Mouse (Mus musculus) kidney, embryonic 14.5 days (tissue): ENCODE data around the gene Aste1. TPM values are rescaled to one million over a fixed set of nuclear protein-coding genes. Genes with fewer than 3 reads are reported as not detected.
A peak's percentile ranks its signal among the peaks of the same experiment; 100 is the strongest.

Experiments used
- ATAC-seq: fragments of 200-750 bp; cut with Nextera tagmentation; 2 replicates; pipeline ENCODE4 v1.8.0; 2017; ENCODE audit warnings: moderate number of reproducible peaks, mild to moderate bottlenecking, moderate TSS enrichment, moderate library complexity; ENCODE audit not compliant: low FRiP score, low TSS enrichment
- H3K27ac ChIP-seq: fragments of 300-500 bp; sonication (generic); 2 replicates; pipeline ENCODE4 v1.5.1; 2014; ENCODE audit warnings: low read depth, mild to moderate bottlenecking, low read length, moderate library complexity, mixed read lengths
- H3K27me3 ChIP-seq: fragments of 300-500 bp; sonication (generic); 2 replicates; pipeline ENCODE4 v1.6.1; 2014; ENCODE audit warnings: mild to moderate bottlenecking, low read length; ENCODE audit not compliant: control insufficient read depth, insufficient read depth
- H3K36me3 ChIP-seq: fragments of 300-500 bp; sonication (generic); 2 replicates; pipeline ENCODE4 v1.6.1; 2014; ENCODE audit warnings: low read length, mixed read lengths; ENCODE audit not compliant: control insufficient read depth, insufficient read depth
- H3K4me1 ChIP-seq: fragments of 300-500 bp; sonication (generic); 2 replicates; pipeline ENCODE4 v1.6.1; 2014; ENCODE audit warnings: low read length, mixed read lengths; ENCODE audit not compliant: control insufficient read depth, insufficient read depth
- H3K4me2 ChIP-seq: fragments of 300-500 bp; sonication (generic); replicated peaks from 2 replicates; pipeline ENCODE4 v1.6.1; 2014; ENCODE audit warnings: low read depth, mild to moderate bottlenecking, low read length
- H3K4me3 ChIP-seq: fragments of 300-500 bp; sonication (generic); 2 replicates; pipeline ENCODE4 v1.5.1; 2014; ENCODE audit warnings: mild to moderate bottlenecking, low read length
- H3K9ac ChIP-seq: fragments of 300-500 bp; sonication (generic); 2 replicates; pipeline ENCODE4 v1.6.1; 2014; ENCODE audit warnings: low read depth, mild to moderate bottlenecking, low read length, moderate library complexity
- H3K9me3 ChIP-seq: fragments of 300-500 bp; sonication (generic); 2 replicates; pipeline ENCODE4 v1.6.1; 2016; ENCODE audit warnings: low read length; ENCODE audit not compliant: control insufficient read depth
- WGBS: fragments of 180-500 bp; shearing (Covaris S2); extraction: QIAGEN DNeasy Blood & Tissue Kit; methylation state at CpG from one replicate; pipeline ENCODE4 v1.1.7; 2014; 5-methylcytosine and 5-hydroxymethylcytosine counted together
- polyA plus RNA-seq: library from polyadenylated mRNA; unstranded; fragments of >200 nt; fragmentation: Nextera tagmentation; extraction: Ambion mirVana; gene quantifications from 2 replicates; pipeline ENCODE4 v1.2.1, GENCODE M21; 2014

The Aste1 gene
- polyA plus RNA-seq, 1 experiment from 2014 or later = 17.8 TPM

DNA sequence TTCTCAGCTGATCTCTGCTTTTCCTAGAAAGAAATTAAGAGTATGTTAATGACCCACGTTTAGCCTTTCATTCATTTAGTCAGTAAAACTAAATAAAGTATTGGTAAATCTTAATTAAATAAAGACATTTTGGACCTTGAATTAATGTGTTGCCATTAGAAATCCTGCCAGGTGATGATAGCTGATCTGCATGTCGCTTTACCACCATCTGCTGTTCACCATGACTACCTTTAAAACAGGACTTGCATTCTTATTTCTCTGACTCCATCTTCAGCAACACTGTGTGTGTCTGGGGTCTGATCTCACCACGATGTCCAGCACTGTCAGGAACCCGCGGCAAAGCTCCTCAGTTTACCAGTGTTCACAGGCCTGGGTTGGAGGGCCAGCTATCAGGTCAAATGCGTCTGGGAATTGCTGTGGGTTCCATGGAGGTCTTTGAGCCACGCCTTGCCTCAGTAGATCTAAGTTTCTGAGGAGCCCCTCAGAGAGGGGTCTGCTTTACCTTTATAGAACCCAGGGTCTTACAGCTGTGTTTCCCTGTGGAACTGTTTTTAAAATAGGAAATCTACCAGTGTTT lies 18.1 kb upstream of the Aste1 start:
- Histone ChIP-seq H3K36me3 (no peaks in the 10 kb centered on the region), H3K27ac (no peak overlapping the region), H3K9me3 (no peaks in the 10 kb centered on the region), H3K27me3 (no peaks in the 10 kb centered on the region), H3K9ac (no peak overlapping the region), H3K4me2 (no peak overlapping the region), H3K4me3 (no peak overlapping the region), H3K4me1 (no peaks in the 10 kb centered on the region)
- ATAC-seq = no peak
- WGBS = 75% methylated on average over 7 of the region's 7 CpGs

DNA sequence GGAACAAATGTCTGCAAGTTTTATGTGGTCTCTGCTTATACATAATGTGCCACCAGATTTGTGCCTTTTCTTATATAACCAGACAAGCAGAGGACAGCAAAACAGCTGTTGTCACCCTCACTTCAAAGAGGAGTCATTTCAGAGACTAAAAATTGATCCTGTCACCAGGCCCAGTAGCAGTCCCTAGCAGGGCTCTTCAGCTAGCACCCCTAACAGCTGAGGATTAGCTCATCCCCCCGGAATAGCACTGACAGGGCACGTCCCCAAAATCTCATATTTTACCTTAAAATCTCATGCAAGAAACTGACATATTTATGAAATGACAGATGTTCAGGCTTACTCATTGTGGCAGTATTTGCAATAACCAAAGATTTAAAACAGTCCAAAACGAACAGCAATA lies 17.6 kb upstream of the Aste1 start:
- Histone ChIP-seq H3K9ac (no peak overlapping the region), H3K27me3 (no peaks in the 10 kb centered on the region), H3K9me3 (no peaks in the 10 kb centered on the region), H3K4me2 (no peak overlapping the region), H3K27ac (no peak overlapping the region), H3K4me3 (no peak overlapping the region), H3K4me1 (no peaks in the 10 kb centered on the region), H3K36me3 (no peaks in the 10 kb centered on the region)
- no peak for ATAC-seq
- 81% methylated on average over 3 of the region's 3 CpGs for WGBS

DNA sequence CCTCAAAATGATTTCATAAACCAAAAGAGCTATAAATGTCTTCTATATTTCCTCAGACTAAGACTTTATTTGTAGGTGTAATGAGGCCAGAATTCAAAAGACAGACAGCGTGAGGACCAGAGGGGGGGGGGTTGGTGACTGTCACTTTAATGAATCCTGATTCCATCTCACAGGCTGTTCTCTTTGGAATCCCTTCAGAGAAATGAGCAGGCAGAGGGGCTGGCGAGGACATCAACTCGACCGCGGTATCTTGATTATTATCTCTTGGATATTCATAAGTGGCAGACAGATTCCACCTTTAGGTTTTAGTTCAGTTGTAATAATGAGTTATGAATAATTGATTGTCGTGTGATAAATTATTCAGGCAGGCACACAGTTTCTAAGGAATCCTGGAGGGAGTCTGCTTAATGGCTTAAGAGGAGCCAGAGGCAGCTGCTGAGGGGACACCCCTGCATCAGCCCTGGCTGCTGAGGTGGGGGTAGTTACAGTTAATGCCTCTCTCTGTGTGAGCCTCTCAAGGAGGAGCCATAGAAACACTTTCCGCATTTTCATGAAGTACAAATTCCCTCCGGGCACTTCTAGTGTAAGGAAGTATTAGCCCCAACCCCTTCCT lies 15.6 kb upstream of the Aste1 start:
- no peak for ATAC-seq
- Histone ChIP-seq H3K27ac (no peak overlapping the region), H3K4me2 (no peak overlapping the region), H3K27me3 (no peaks in the 10 kb centered on the region), H3K36me3 (no peaks in the 10 kb centered on the region), H3K4me1 (no peaks in the 10 kb centered on the region), H3K9me3 (no peaks in the 10 kb centered on the region), H3K9ac (no peak overlapping the region), H3K4me3 (no peak overlapping the region)
- 81% methylated on average over 8 of the region's 8 CpGs for WGBS

- no peak for ATAC-seq
- no peak overlapping the region for H3K9ac ChIP-seq
- H3K27me3 ChIP-seq = 0 out of 2 replicates have a peak, but pooled peaks cover 3% of the 10 kb centered on the region
- no peaks in the 10 kb centered on the region for H3K36me3 ChIP-seq
- H3K4me3 ChIP-seq = no peak overlapping the region
- no peak overlapping the region for H3K4me2 ChIP-seq
- no peak overlapping the region for H3K27ac ChIP-seq
- 81% methylated on average over 5 of the region's 5 CpGs for WGBS
- H3K4me1 ChIP-seq = no peaks in the 10 kb centered on the region
- H3K9me3 ChIP-seq = no peaks in the 10 kb centered on the region
Measured at GRCm38 (mm10) chr9:105387403-105387802, 7.8 kb upstream of the Aste1 start.

DNA sequence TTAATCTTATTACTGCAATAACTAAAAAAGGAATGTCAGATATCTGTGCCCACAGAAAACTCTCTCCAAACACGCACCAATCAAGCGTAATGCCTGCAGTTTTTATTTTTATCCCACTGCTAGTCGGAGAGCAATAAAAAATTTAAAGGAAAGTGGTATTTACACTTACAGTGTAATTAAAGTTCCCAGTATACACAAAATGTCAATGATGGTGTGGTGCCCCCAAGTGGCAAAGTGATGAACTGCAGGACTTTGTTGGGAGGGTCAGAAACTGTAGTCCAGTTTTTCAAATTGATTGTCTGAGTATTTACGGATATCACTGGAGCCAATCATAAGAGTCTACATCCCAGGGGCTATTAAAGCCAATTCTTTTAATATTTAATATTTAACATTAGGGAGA lies 5.9 kb upstream of the Aste1 start:
- H3K4me3 ChIP-seq = no peak overlapping the region
- no peak overlapping the region for H3K4me2 ChIP-seq
- H3K9me3 ChIP-seq = no peaks in the 10 kb centered on the region
- 0 out of 2 replicates have a peak, but pooled peaks cover 3% of the 10 kb centered on the region for H3K27me3 ChIP-seq
- 23% methylated on average over 4 of the region's 4 CpGs for WGBS
- no peak for ATAC-seq
- H3K9ac ChIP-seq = no peak overlapping the region
- H3K27ac ChIP-seq = no peak overlapping the region
- no peaks in the 10 kb centered on the region for H3K4me1 ChIP-seq
- H3K36me3 ChIP-seq = no peaks in the 10 kb centered on the region

- 58% methylated on average over 5 of the region's 5 CpGs for WGBS
- Histone ChIP-seq H3K4me1 (no peaks in the 10 kb centered on the region), H3K9me3 (no peaks in the 10 kb centered on the region), H3K4me2 (no peak overlapping the region), H3K27me3 (no peaks in the 10 kb centered on the region), H3K9ac (no peak overlapping the region), H3K36me3 (no peaks in the 10 kb centered on the region), H3K27ac (no peak overlapping the region), H3K4me3 (no peak overlapping the region)
- ATAC-seq = no peak
Measured at GRCm38 (mm10) chr9:105390616-105391015, 4.6 kb upstream of the Aste1 start.

- WGBS = 14% methylated on average over 11 of the region's 11 CpGs
- Histone ChIP-seq H3K4me2 (peak overlapping the region; percentile 71), H3K9me3 (no peaks in the 10 kb centered on the region), H3K27me3 (no peaks in the 10 kb centered on the region), H3K27ac (no peak overlapping the region), H3K9ac (peak overlapping the region; percentile 76; the same call in 1 of the 2 replicates), H3K4me3 (peak overlapping the region; percentile 76), H3K4me1 (peaks cover 7% of the 10 kb centered on the region), H3K36me3 (peaks cover 19% of the 10 kb centered on the region)
- no peak for ATAC-seq
Measured at GRCm38 (mm10) chr9:105394720-105395119, 472 bp upstream of the Aste1 start.

DNA sequence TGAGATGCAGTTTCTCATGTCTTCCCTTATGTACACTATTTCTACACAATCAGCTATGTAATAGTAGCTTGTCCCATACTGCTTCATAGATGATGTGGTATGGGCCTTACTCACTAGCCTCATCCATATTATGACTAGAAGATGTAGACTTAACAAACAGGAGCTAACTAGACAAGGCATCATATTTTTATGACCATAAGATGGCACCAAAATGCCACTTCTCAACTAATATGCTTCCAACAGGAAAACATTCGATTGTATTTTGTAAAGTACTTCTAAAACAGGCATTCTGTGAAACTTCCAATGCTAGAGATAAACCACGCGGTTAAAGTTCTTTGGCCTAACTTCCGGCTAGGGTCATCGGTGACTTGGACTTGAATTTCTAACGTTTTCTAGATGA lies 13.4 kb downstream of the Aste1 start:
- WGBS = 94% methylated on average over 6 of the region's 6 CpGs
- Histone ChIP-seq H3K4me2 (no peak overlapping the region), H3K27me3 (no peaks in the 10 kb centered on the region), H3K9me3 (no peaks in the 10 kb centered on the region), H3K4me3 (no peak overlapping the region), H3K36me3 (peaks cover 24% of the 10 kb centered on the region; the same call in 1 of the 2 replicates), H3K9ac (no peak overlapping the region), H3K27ac (no peak overlapping the region), H3K4me1 (no peaks in the 10 kb centered on the region)
- ATAC-seq = no peak

DNA sequence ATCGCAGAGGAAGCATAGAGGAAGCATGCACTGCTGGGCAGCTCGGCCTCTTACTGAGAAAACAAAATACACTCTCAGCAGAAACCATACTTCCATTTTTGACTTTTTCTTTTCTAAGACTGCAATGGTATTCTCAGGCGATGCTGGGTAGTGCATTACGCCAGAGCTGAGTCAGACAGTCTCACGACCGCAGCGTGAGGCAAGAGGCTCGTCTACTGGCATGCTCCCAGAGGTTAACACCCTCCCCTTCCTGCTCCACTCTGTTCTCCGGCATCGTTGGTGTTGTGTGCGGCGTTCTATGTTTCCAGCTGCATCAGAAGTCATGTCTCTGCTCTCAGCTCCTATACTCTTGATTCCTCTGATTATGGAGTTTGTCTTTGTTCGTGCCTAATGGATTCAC lies 63.8 kb downstream of the Aste1 start:
- Histone ChIP-seq H3K9ac (no peak overlapping the region), H3K36me3 (peaks cover 35% of the 10 kb centered on the region), H3K4me3 (no peak overlapping the region), H3K9me3 (no peaks in the 10 kb centered on the region), H3K27ac (no peak overlapping the region), H3K4me1 (no peaks in the 10 kb centered on the region), H3K4me2 (no peak overlapping the region), H3K27me3 (no peaks in the 10 kb centered on the region)
- WGBS = 92% methylated on average over 13 of the region's 13 CpGs
- ATAC-seq = no peak
